Mouse (Mus musculus) MEL (cell line): Measurements from ENCODE around the gene Slc22a23. TPM values are rescaled to one million over a fixed set of nuclear protein-coding genes. Genes with fewer than 3 reads are reported as not detected.

Experiments used
- DNase-seq: peaks from one replicate; pipeline ENCODE4 v3.0.0; 2011; ENCODE audit warnings: low read depth, low spot score
- H3K27ac ChIP-seq: 2 replicates; pipeline ENCODE4 v1.5.1; 2012; ENCODE audit warnings: low read depth, mild to moderate bottlenecking, control low read depth, low read length, moderate library complexity; ENCODE audit not compliant: control insufficient read depth
- H3K27me3 ChIP-seq, 2 experiments: fragments of 150-350 bp in 1 of 2; sonication (generic) in 1 of 2; 2 replicates each; pipeline ENCODE4 v1.6.1; 2012; ENCODE audit warnings: low read length in 2 of 2, mild to moderate bottlenecking in 2 of 2, improper control_type of control experiment in 1 of 2, moderate library complexity in 1 of 2; ENCODE audit not compliant: insufficient read depth in 2 of 2, control insufficient read depth in 1 of 2
- H3K36me3 ChIP-seq, 2 experiments: 2 replicates each; pipeline ENCODE4 v1.6.1; 2012 to 2014; ENCODE audit warnings: low read length in 2 of 2, improper control_type of control experiment in 1 of 2, inconsistent platforms in 1 of 2, mild to moderate bottlenecking in 1 of 2; ENCODE audit not compliant: insufficient read depth in 2 of 2, control insufficient read depth in 1 of 2
- H3K4me1 ChIP-seq, 2 experiments: fragments of 150-350 bp in 1 of 2; sonication (generic) in 1 of 2; 2 replicates each; pipeline ENCODE4 v1.6.1; 2012; ENCODE audit warnings: low read length in 2 of 2, improper control_type of control experiment in 1 of 2, mild to moderate bottlenecking in 1 of 2; ENCODE audit not compliant: insufficient read depth in 2 of 2, control insufficient read depth in 1 of 2
- H3K4me3 ChIP-seq, 2 experiments: fragments of 150-350 bp in 1 of 2; sonication (generic) in 1 of 2; 2 replicates each; pipeline ENCODE4 v1.5.1; 2012; ENCODE audit warnings: low read depth in 2 of 2, low read length in 2 of 2, mild to moderate bottlenecking in 2 of 2, moderate library complexity in 2 of 2, control low read depth in 1 of 2, improper control_type of control experiment in 1 of 2; ENCODE audit not compliant: control insufficient read depth in 1 of 2, insufficient read depth in 1 of 2
- H3K79me2 ChIP-seq: 2 replicates; pipeline ENCODE4 v1.6.1; 2012; ENCODE audit warnings: mild to moderate bottlenecking, low read length, moderate library complexity; ENCODE audit not compliant: control insufficient read depth, poor library complexity, insufficient read depth
- H3K9ac ChIP-seq: 2 replicates; pipeline ENCODE4 v1.6.1; 2012; ENCODE audit warnings: low read depth, mild to moderate bottlenecking, control low read depth, low read length, moderate library complexity; ENCODE audit not compliant: control insufficient read depth, poor library complexity, severe bottlenecking
- H3K9me3 ChIP-seq: fragments of 150-350 bp; sonication (generic); replicated peaks from 2 replicates; pipeline ENCODE4 v1.6.1; 2012; ENCODE audit warnings: mild to moderate bottlenecking, low read length, improper control_type of control experiment, moderate library complexity; ENCODE audit not compliant: insufficient read depth
- BHLHE40 ChIP-seq: IDR thresholded peaks from 2 replicates; pipeline ENCODE4 v1.6.1; 2012; ENCODE audit warnings: low read depth, mild to moderate bottlenecking, inconsistent platforms, low read length, improper control_type of control experiment, borderline replicate concordance
- CHD1 ChIP-seq: IDR thresholded peaks from 2 replicates; pipeline ENCODE4 v1.6.1; 2012; ENCODE audit warnings: low read depth, mild to moderate bottlenecking, inconsistent platforms, low read length, improper control_type of control experiment
- CHD2 ChIP-seq: IDR thresholded peaks from 2 replicates; pipeline ENCODE4 v1.6.1; 2011; ENCODE audit warnings: low read length, improper control_type of control experiment
- ELF1 ChIP-seq: IDR thresholded peaks from 2 replicates; pipeline ENCODE4 v1.6.1; 2014; ENCODE audit warnings: low read depth, mild to moderate bottlenecking, inconsistent platforms, low read length, improper control_type of control experiment, moderate library complexity
- EP300 ChIP-seq, 2 experiments: IDR thresholded peaks; 2 replicates each; pipeline ENCODE4 v1.6.1; 2011; ENCODE audit warnings: improper control_type of control experiment in 2 of 2, low read length in 2 of 2, low read depth in 1 of 2, mild to moderate bottlenecking in 1 of 2
- GABPA ChIP-seq: IDR thresholded peaks from 2 replicates; pipeline ENCODE4 v1.6.1; 2012; ENCODE audit warnings: low read depth, mild to moderate bottlenecking, inconsistent platforms, low read length, improper control_type of control experiment, moderate library complexity
- HCFC1 ChIP-seq: IDR thresholded peaks from 2 replicates; pipeline ENCODE4 v1.6.1; 2012; ENCODE audit warnings: low read depth, mild to moderate bottlenecking, inconsistent platforms, low read length, improper control_type of control experiment, moderate library complexity
- JUND ChIP-seq: IDR thresholded peaks from 2 replicates; pipeline ENCODE4 v1.6.1; 2011; ENCODE audit warnings: low read depth, mild to moderate bottlenecking, improper control_type of control experiment, low read length
- MEF2A ChIP-seq: IDR thresholded peaks from 2 replicates; pipeline ENCODE4 v1.6.1; 2014; ENCODE audit warnings: low read depth, mild to moderate bottlenecking, inconsistent platforms, low read length, improper control_type of control experiment; ENCODE audit not compliant: poor library complexity, insufficient replicate concordance, severe bottlenecking; ENCODE audit errors: extremely low read depth
- MXI1 ChIP-seq: IDR thresholded peaks from 2 replicates; pipeline ENCODE4 v1.6.1; 2011; ENCODE audit warnings: mild to moderate bottlenecking, low read depth, low read length, improper control_type of control experiment
- MYC ChIP-seq: IDR thresholded peaks from 2 replicates; pipeline ENCODE4 v1.6.1; 2011; ENCODE audit warnings: low read depth, mild to moderate bottlenecking, low read length, improper control_type of control experiment, moderate library complexity
- NELFE ChIP-seq: IDR thresholded peaks from 2 replicates; pipeline ENCODE4 v1.6.1; 2011; ENCODE audit warnings: low read depth, low read length, improper control_type of control experiment
- NRF1 ChIP-seq: IDR thresholded peaks from 2 replicates; pipeline ENCODE4 v1.6.1; 2014; ENCODE audit warnings: low read depth, mild to moderate bottlenecking, inconsistent platforms, low read length, improper control_type of control experiment, moderate library complexity; ENCODE audit not compliant: poor library complexity, insufficient read depth, severe bottlenecking
- POLR2A ChIP-seq, 2 experiments: IDR thresholded peaks; 2 replicates each; pipeline ENCODE4 v1.6.1; 2011 to 2012; ENCODE audit warnings: low read length in 2 of 2, mild to moderate bottlenecking in 2 of 2, control low read depth in 1 of 2, improper control_type of control experiment in 1 of 2, low read depth in 1 of 2, moderate library complexity in 1 of 2; ENCODE audit not compliant: control insufficient read depth in 1 of 2, insufficient read depth in 1 of 2, poor library complexity in 1 of 2
- POLR2AphosphoS2 ChIP-seq: IDR thresholded peaks from 2 replicates; pipeline ENCODE4 v1.6.1; 2011; ENCODE audit warnings: low read length, improper control_type of control experiment
- POLR2AphosphoS5 ChIP-seq: IDR thresholded peaks from 2 replicates; pipeline ENCODE4 v1.6.1; 2012; ENCODE audit warnings: low read depth, borderline replicate concordance, mild to moderate bottlenecking, inconsistent platforms, low read length, moderate library complexity, mixed read lengths
- RAD21 ChIP-seq: IDR thresholded peaks from 2 replicates; pipeline ENCODE4 v1.6.1; 2011; ENCODE audit warnings: mild to moderate bottlenecking, low read depth, low read length, improper control_type of control experiment
- RCOR1 ChIP-seq: IDR thresholded peaks from 2 replicates; pipeline ENCODE4 v1.6.1; 2012; ENCODE audit warnings: low read depth, mild to moderate bottlenecking, inconsistent platforms, low read length, improper control_type of control experiment
- SIN3A ChIP-seq: IDR thresholded peaks from 2 replicates; pipeline ENCODE4 v1.6.1; 2012; ENCODE audit warnings: low read length, improper control_type of control experiment, inconsistent platforms
- TAL1 ChIP-seq: IDR thresholded peaks from 2 replicates; pipeline ENCODE4 v1.6.1; 2012; ENCODE audit warnings: mild to moderate bottlenecking, inconsistent platforms, low read length, moderate library complexity, mixed read lengths
- TCF12 ChIP-seq: IDR thresholded peaks from 2 replicates; pipeline ENCODE4 v1.6.1; 2014; ENCODE audit warnings: low read depth, mild to moderate bottlenecking, inconsistent platforms, low read length, improper control_type of control experiment, moderate library complexity
- USF1 ChIP-seq: IDR thresholded peaks from 2 replicates; pipeline ENCODE4 v1.6.1; 2014; ENCODE audit warnings: low read depth, mild to moderate bottlenecking, inconsistent platforms, low read length, improper control_type of control experiment, moderate library complexity
- USF2 ChIP-seq, 2 experiments: IDR thresholded peaks; 2 replicates each; pipeline ENCODE4 v1.6.1; 2011 to 2012; ENCODE audit warnings: improper control_type of control experiment in 2 of 2, low read length in 2 of 2, borderline replicate concordance in 1 of 2, inconsistent platforms in 1 of 2, low read depth in 1 of 2, mild to moderate bottlenecking in 1 of 2; ENCODE audit not compliant: insufficient read depth in 1 of 2
- ZMIZ1 ChIP-seq: IDR thresholded peaks from 2 replicates; pipeline ENCODE4 v1.6.1; 2012; ENCODE audit warnings: low read depth, mild to moderate bottlenecking, inconsistent platforms, low read length, improper control_type of control experiment, moderate library complexity
- ZNF384 ChIP-seq: IDR thresholded peaks from 2 replicates; pipeline ENCODE4 v1.6.1; 2012; ENCODE audit warnings: low read depth, mild to moderate bottlenecking, inconsistent platforms, low read length, improper control_type of control experiment
- polyA plus RNA-seq, 2 experiments: library from polyadenylated mRNA; stranded (reverse) in 1 of 2; unstranded in 1 of 2; fragments of >175 nt in 1 of 2; fragments of >200 nt in 1 of 2; gene quantifications; 2 replicates each; pipeline versions ENCODE4 v1.2.1 to v1.2.4; 2012; ENCODE audit warnings: low replicate concordance in 2 of 2, low read depth in 1 of 2; ENCODE audit not compliant: insufficient read length in 2 of 2, insufficient read depth in 1 of 2, missing spikeins in 1 of 2
- total RNA-seq: library from RNA; depleted of rRNA; stranded (reverse); fragments of 300-350 nt; gene quantifications from 2 replicates; pipeline ENCODE4 v1.2.3, GENCODE M21; 2012

Slc22a23 gene
- total and polyA plus RNA-seq, 3 experiments = 22.2 to 24.3 TPM; not detected in 1

DNA sequence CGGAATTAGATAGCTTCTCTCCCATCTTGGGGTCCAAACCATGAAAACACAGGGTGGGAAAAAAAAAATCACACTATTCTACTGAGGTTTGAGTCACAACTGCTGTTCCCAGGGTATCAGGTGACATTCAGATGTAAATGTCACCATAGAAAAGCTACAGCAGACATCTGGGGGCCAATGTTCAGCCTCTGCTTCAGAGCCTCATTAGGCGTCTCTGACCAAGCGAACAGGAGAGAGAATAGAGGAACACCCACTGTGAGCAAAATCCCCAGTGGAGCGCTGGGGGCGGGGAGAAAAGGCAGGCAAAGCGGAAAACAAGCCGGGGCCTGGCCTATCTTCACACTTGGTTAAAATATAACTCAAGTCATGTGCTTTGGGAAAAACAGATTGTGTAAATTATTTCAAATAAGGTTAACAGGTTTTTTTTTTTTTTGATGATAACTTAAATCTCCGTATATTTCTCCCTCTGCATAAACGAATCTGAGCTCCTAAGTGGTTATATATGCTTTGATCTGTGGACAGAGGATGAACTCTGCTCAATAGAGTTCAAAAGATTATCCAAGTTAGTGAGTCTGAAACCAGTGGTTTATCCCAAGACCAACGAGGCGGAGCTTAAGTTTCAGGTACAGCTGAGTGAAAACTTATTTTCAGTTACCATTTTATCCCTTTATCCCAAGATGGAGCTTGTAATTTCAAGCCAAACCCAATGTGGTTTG is 105.5 kb downstream of the Slc22a23 start:
- H3K36me3 ChIP-seq = peaks cover 0 to 3% of the 10 kb centered on the region in 2 experiments; a peak in 2 of 4 replicates

DNA sequence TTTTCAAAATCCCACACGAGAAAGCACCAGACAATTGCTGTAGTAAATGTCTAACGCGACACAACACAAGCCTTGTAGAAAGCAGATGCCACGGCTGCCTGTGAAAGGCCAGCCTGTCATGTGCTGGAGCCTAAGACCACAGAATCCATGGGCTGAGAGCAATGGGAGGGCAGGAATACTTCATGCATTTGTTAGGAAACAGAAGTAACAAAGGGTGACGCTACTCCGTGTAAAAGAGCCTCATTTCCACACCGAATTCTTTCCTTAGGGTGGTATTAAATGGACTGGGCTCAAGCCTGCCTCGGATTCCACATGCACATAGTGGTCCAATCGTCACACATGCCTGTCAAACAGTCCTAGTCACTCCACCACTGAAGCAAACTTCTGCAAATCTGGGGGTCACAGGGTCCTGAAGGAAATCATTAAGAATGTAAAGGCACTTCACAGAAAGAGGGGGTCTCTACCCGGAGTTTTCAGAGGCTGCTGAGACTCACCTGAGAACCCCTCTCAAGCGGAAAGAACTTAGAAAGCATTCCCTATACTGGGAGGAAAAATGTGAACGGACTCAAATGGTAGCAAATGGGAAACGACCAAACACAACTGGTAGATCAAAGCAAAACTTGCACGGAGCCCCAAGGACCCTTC is 106.2 kb downstream of the Slc22a23 start:
- TF ChIP-seq GABPA = no peak
- TF ChIP-seq SIN3A = no peak
- no peak for TF ChIP-seq ZNF384
- TF ChIP-seq TAL1 = no peak
- TF ChIP-seq RCOR1 = no peak
- TF ChIP-seq HCFC1 = no peak
- TF ChIP-seq ELF1 = no peak
- TF ChIP-seq ZMIZ1 = no peak
- DNase-seq = no peak
- Histone ChIP-seq H3K4me1 (no peaks in the 10 kb centered on the region; a peak in 1 of 4 replicates), H3K36me3 (peaks cover 0 to 1% of the 10 kb centered on the region in 2 experiments; a peak in 2 of 4 replicates), H3K9me3 (no peaks in the 10 kb centered on the region), H3K27ac (no peak overlapping the region), H3K4me3 (no peak overlapping the region), H3K27me3 (no peaks in the 10 kb centered on the region), H3K79me2 (peaks cover 4% of the 10 kb centered on the region), H3K9ac (no peak overlapping the region)

More for the DNA sequence above, 105.5 kb downstream of the Slc22a23 start:
- Histone ChIP-seq H3K9me3 (no peaks in the 10 kb centered on the region), H3K9ac (no peak overlapping the region), H3K27me3 (no peaks in the 10 kb centered on the region), H3K27ac (no peak overlapping the region), H3K4me3 (no peak overlapping the region), H3K79me2 (peaks cover 3% of the 10 kb centered on the region), H3K4me1 (no peaks in the 10 kb centered on the region; a peak in 1 of 4 replicates)
- DNase-seq = no peak
- TF ChIP-seq POLR2AphosphoS2 (no peak), MEF2A (no peak), NELFE (no peak), GABPA (no peak), MYC (no peak), POLR2A (IDR thresholded peaks at IDR 0.05; ENCODE audit: control insufficient read depth in 1 of 2, insufficient read depth in 1 of 2, low read depth in 1 of 2, low read length in 2 of 2, poor library complexity in 1 of 2) (no peak), JUND (no peak), NRF1 (no peak), USF2 (IDR thresholded peaks at IDR 0.05; ENCODE audit: borderline replicate concordance in 1 of 2, insufficient read depth in 1 of 2, low read depth in 1 of 2, low read length in 2 of 2) (no peak), HCFC1 (no peak), TCF12 (no peak), RCOR1 (no peak), CHD2 (no peak), POLR2AphosphoS5 (no peak), CHD1 (no peak), BHLHE40 (no peak), MXI1 (no peak), USF1 (no peak), RAD21 (no peak), EP300 (IDR thresholded peaks at IDR 0.05; ENCODE audit: low read depth in 1 of 2, low read length in 2 of 2) (no peak)
